Mouse (Mus musculus) limb, embryonic 13.5 days (tissue): Measurements from ENCODE around the gene Mpnd. TPM values are rescaled to one million over a fixed set of nuclear protein-coding genes. Genes with fewer than 3 reads are reported as not detected.

Experiments
- ATAC-seq: fragments of 200-750 bp; cut with Nextera tagmentation; 2 replicates; pipeline ENCODE4 v1.8.0; 2017; ENCODE audit warnings: low read depth, moderate number of reproducible peaks, moderate TSS enrichment; ENCODE audit not compliant: low FRiP score
- H3K27ac ChIP-seq: fragments of 300-500 bp; sonication (generic); 2 replicates; pipeline ENCODE4 v1.5.1; 2015; ENCODE audit warnings: inconsistent platforms, mild to moderate bottlenecking, moderate library complexity
- H3K27me3 ChIP-seq: fragments of 300-500 bp; sonication (generic); 2 replicates; pipeline ENCODE4 v1.6.1; 2015; ENCODE audit warnings: mild to moderate bottlenecking, inconsistent platforms
- H3K36me3 ChIP-seq: fragments of 300-500 bp; sonication (generic); 2 replicates; pipeline ENCODE4 v1.6.1; 2015; ENCODE audit warnings: inconsistent platforms, mild to moderate bottlenecking, moderate library complexity
- H3K4me1 ChIP-seq: fragments of 300-500 bp; sonication (generic); 2 replicates; pipeline ENCODE4 v1.6.1; 2015; ENCODE audit warnings: inconsistent platforms
- H3K4me2 ChIP-seq: fragments of 300-500 bp; sonication (generic); replicated peaks from 2 replicates; pipeline ENCODE4 v1.6.1; 2015; ENCODE audit warnings: inconsistent platforms, mild to moderate bottlenecking, moderate library complexity
- H3K4me3 ChIP-seq: fragments of 300-500 bp; sonication (generic); 2 replicates; pipeline ENCODE4 v1.5.1; 2015; ENCODE audit warnings: moderate library complexity, mild to moderate bottlenecking, inconsistent platforms
- H3K9ac ChIP-seq: fragments of 300-500 bp; sonication (generic); 2 replicates; pipeline ENCODE4 v1.6.1; 2015; ENCODE audit warnings: mild to moderate bottlenecking, inconsistent platforms
- H3K9me3 ChIP-seq: fragments of 300-500 bp; sonication (generic); 2 replicates; pipeline ENCODE4 v1.6.1; 2016; ENCODE audit warnings: inconsistent platforms
- WGBS: fragments of 180-500 bp; shearing (Covaris S2); methylation state at CpG from one replicate; pipeline ENCODE4 v1.1.7; 2015; 5-methylcytosine and 5-hydroxymethylcytosine counted together
- polyA plus RNA-seq: library from polyadenylated mRNA; unstranded; fragments of >200 nt; fragmentation: Nextera tagmentation; extraction: Ambion mirVana; gene quantifications from 2 replicates; pipeline ENCODE4 v1.2.1, GENCODE M21; 2015

Mpnd gene
- polyA plus RNA-seq, 1 experiment from 2014 or later, result 109 TPM

GRCm38 (mm10) chr17:56035216-56035615 lies 29.7 kb downstream of the Mpnd start:
- Histone ChIP-seq H3K27me3 (no peaks in the 10 kb centered on the region), H3K9me3 (no peaks in the 10 kb centered on the region), H3K27ac (no peak overlapping the region), H3K4me3 (peak overlapping the region; percentile 91), H3K36me3 (peaks cover 40% of the 10 kb centered on the region), H3K4me2 (peak overlapping the region; percentile 72), H3K4me1 (peaks cover 31% of the 10 kb centered on the region), H3K9ac (peak overlapping the region; percentile 97)
- no peak for ATAC-seq
- 75% methylated on average over 4 of the region's 4 CpGs for WGBS

- Histone ChIP-seq H3K4me1 (peaks cover 38% of the 10 kb centered on the region), H3K27ac (peak within 1 kb of the TSS; percentile 88), H3K36me3 (peaks cover 28% of the 10 kb centered on the region), H3K9ac (peak within 1 kb of the TSS; percentile 97), H3K9me3 (no peaks in the 10 kb centered on the region), H3K27me3 (no peaks in the 10 kb centered on the region), H3K4me2 (peak within 1 kb of the TSS; percentile 72), H3K4me3 (peak within 1 kb of the TSS; percentile 91)
- WGBS, result under 1% methylated on average over 74 of the region's 74 CpGs
- peak; percentile 90 for ATAC-seq
Measured at GRCm38 (mm10) chr17:56036176-56036900, 30.8 kb downstream of the Mpnd start, which contains the start of gene Sh3gl1. Gene Sh3gl1, minus strand, starts transcription at chr17:56036635.

GRCm38 (mm10) chr17:56036901-56037287 lies 31.4 kb downstream of the Mpnd start:
- ATAC-seq, result peak; percentile 16; the same call in 1 of the 2 replicates
- H3K27ac ChIP-seq, result no peak overlapping the region
- peak overlapping the region; percentile 57 for H3K9ac ChIP-seq
- H3K4me3 ChIP-seq, result peak overlapping the region; percentile 91
- no peaks in the 10 kb centered on the region for H3K27me3 ChIP-seq
- H3K4me1 ChIP-seq, result peaks cover 43% of the 10 kb centered on the region
- H3K4me2 ChIP-seq, result peak overlapping the region; percentile 57
- H3K36me3 ChIP-seq, result peaks cover 25% of the 10 kb centered on the region
- H3K9me3 ChIP-seq, result no peaks in the 10 kb centered on the region
- WGBS, result 39% methylated on average over 13 of the region's 13 CpGs

- Histone ChIP-seq H3K9ac (no peak overlapping the region), H3K4me1 (peaks cover 42% of the 10 kb centered on the region), H3K36me3 (peaks cover 16% of the 10 kb centered on the region), H3K27me3 (no peaks in the 10 kb centered on the region), H3K4me3 (no peak overlapping the region), H3K9me3 (no peaks in the 10 kb centered on the region), H3K27ac (no peak overlapping the region), H3K4me2 (no peak overlapping the region)
- 84% methylated on average over 8 of the region's 8 CpGs for WGBS
- ATAC-seq, result no peak
Measured at GRCm38 (mm10) chr17:56038583-56039261, 33.2 kb downstream of the Mpnd start.

GRCm38 (mm10) chr17:56039345-56039744 lies 33.8 kb downstream of the Mpnd start:
- WGBS, result 74% methylated on average over 4 of the region's 4 CpGs
- Histone ChIP-seq H3K9ac (no peak overlapping the region), H3K36me3 (peaks cover 16% of the 10 kb centered on the region), H3K4me1 (peaks cover 36% of the 10 kb centered on the region), H3K27ac (no peak overlapping the region), H3K27me3 (no peaks in the 10 kb centered on the region), H3K4me3 (peak overlapping the region; percentile 83; the same call in 1 of the 2 replicates), H3K4me2 (peak overlapping the region; percentile 84), H3K9me3 (no peaks in the 10 kb centered on the region)
- ATAC-seq, result no peak

- peaks cover 32% of the 10 kb centered on the region for H3K4me1 ChIP-seq
- H3K9me3 ChIP-seq, result no peaks in the 10 kb centered on the region
- H3K4me2 ChIP-seq, result peak within 1 kb of the TSS; percentile 84
- H3K9ac ChIP-seq, result peak within 1 kb of the TSS; percentile 91
- under 1% methylated on average over 66 of the region's 68 CpGs for WGBS
- peak within 1 kb of the TSS; percentile 83 for H3K4me3 ChIP-seq
- peak; percentile 86 for ATAC-seq
- H3K36me3 ChIP-seq, result peaks cover 19% of the 10 kb centered on the region
- peak within 1 kb of the TSS; percentile 74; the same call in 1 of the 2 replicates for H3K27ac ChIP-seq
- no peaks in the 10 kb centered on the region for H3K27me3 ChIP-seq
Measured at GRCm38 (mm10) chr17:56040030-56040856, 34.7 kb downstream of the Mpnd start, which contains the start of gene Chaf1a. Gene Chaf1a, plus strand, starts transcription at chr17:56040439.

- H3K27ac ChIP-seq, result peak overlapping the region; percentile 74; the same call in 1 of the 2 replicates
- peaks cover 24% of the 10 kb centered on the region for H3K36me3 ChIP-seq
- H3K4me2 ChIP-seq, result peak overlapping the region; percentile 84
- H3K27me3 ChIP-seq, result no peaks in the 10 kb centered on the region
- 2% methylated on average over 12 of the region's 12 CpGs for WGBS
- H3K4me3 ChIP-seq, result peak overlapping the region; percentile 83
- ATAC-seq, result no peak
- no peaks in the 10 kb centered on the region for H3K9me3 ChIP-seq
- H3K4me1 ChIP-seq, result peaks cover 27% of the 10 kb centered on the region
- peak overlapping the region; percentile 91 for H3K9ac ChIP-seq
Measured at GRCm38 (mm10) chr17:56040857-56041163, 35.3 kb downstream of the Mpnd start.

GRCm38 (mm10) chr17:56051369-56051768 lies 45.9 kb downstream of the Mpnd start:
- Histone ChIP-seq H3K9ac (no peak overlapping the region), H3K27me3 (no peaks in the 10 kb centered on the region), H3K4me1 (no peaks in the 10 kb centered on the region), H3K9me3 (no peaks in the 10 kb centered on the region), H3K27ac (no peak overlapping the region), H3K4me2 (no peak overlapping the region), H3K36me3 (peaks cover 88% of the 10 kb centered on the region), H3K4me3 (no peak overlapping the region)
- WGBS, result 93% methylated on average over 5 of the region's 5 CpGs
- ATAC-seq, result no peak

- no peak for ATAC-seq
- no peaks in the 10 kb centered on the region for H3K9me3 ChIP-seq
- no peaks in the 10 kb centered on the region for H3K27me3 ChIP-seq
- H3K4me3 ChIP-seq, result no peak overlapping the region
- H3K9ac ChIP-seq, result no peak overlapping the region
- H3K27ac ChIP-seq, result no peak overlapping the region
- no peaks in the 10 kb centered on the region for H3K4me1 ChIP-seq
- no peak overlapping the region for H3K4me2 ChIP-seq
- H3K36me3 ChIP-seq, result peaks cover 87% of the 10 kb centered on the region
Measured at GRCm38 (mm10) chr17:56054938-56055337, 49.4 kb downstream of the Mpnd start.

GRCm38 (mm10) chr17:56055945-56056678 lies 50.6 kb downstream of the Mpnd start:
- no peaks in the 10 kb centered on the region for H3K4me1 ChIP-seq
- H3K27ac ChIP-seq, result no peak overlapping the region
- ATAC-seq, result no peak
- 88% methylated on average over 4 of the region's 4 CpGs for WGBS
- no peak overlapping the region for H3K9ac ChIP-seq
- peaks cover 87% of the 10 kb centered on the region for H3K36me3 ChIP-seq
- H3K4me2 ChIP-seq, result no peak overlapping the region
- no peak overlapping the region for H3K4me3 ChIP-seq
- no peaks in the 10 kb centered on the region for H3K9me3 ChIP-seq
- H3K27me3 ChIP-seq, result no peaks in the 10 kb centered on the region

- no peak for ATAC-seq
- no peak overlapping the region for H3K4me2 ChIP-seq
- no peak overlapping the region for H3K27ac ChIP-seq
- H3K9me3 ChIP-seq, result no peaks in the 10 kb centered on the region
- H3K9ac ChIP-seq, result no peak overlapping the region
- no peaks in the 10 kb centered on the region for H3K27me3 ChIP-seq
- peaks cover 88% of the 10 kb centered on the region for H3K36me3 ChIP-seq
- H3K4me1 ChIP-seq, result no peaks in the 10 kb centered on the region
- 87% methylated on average over 11 of the region's 11 CpGs for WGBS
- no peak overlapping the region for H3K4me3 ChIP-seq
Measured at GRCm38 (mm10) chr17:56057381-56058120, 52.0 kb downstream of the Mpnd start.
